Mouse (Mus musculus) retina, postnatal 1 day (tissue): Measurements from ENCODE around the gene E130308A19Rik.
A peak's percentile ranks its signal among the peaks of the same experiment; 100 is the strongest.

ENCODE experiments used
- DNase-seq: peaks from one replicate; pipeline ENCODE4 v3.0.0-alpha.2; 2012

Gene E130308A19Rik

DNA sequence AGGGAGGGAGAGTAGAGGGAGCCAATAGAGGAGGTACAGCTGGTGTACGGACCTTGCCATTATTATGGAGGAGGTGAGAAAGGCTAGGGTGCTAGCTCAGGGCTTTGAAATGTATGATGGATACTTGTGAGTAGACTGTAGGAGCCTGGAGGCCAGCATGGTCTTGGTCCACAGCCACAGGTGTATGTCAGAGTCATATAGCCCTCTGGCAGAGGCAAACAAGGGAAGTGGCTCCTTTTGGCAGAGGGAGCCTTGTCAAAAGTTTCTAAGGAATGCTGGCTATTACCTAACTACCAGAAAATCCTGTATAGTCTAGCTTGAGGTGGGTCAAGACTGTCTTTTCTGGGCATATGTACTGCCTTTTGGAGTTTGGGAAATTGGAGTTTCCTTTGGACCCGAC, 14.7 kb downstream of the E130308A19Rik start:
- DNase-seq = no peak

DNA sequence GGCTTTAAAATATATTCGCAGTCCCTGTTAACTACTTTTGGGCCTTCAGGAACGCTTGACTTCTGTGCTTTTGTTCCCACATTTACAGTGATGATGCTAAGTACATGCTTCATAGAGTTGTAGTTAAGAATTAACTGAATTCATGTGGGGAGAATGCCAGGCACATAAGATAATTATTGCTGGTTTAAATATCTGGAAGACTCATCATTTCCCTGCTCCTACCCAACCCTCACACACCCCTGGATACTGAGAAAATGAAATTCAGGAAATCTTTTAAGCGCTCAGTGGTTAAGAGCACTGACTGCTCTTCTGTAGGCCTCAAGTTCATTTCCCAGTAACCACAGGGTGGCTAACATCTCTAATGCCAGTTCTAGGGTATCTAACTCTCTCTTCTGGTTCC, 16.0 kb downstream of the E130308A19Rik start:
- no peak for DNase-seq

DNA sequence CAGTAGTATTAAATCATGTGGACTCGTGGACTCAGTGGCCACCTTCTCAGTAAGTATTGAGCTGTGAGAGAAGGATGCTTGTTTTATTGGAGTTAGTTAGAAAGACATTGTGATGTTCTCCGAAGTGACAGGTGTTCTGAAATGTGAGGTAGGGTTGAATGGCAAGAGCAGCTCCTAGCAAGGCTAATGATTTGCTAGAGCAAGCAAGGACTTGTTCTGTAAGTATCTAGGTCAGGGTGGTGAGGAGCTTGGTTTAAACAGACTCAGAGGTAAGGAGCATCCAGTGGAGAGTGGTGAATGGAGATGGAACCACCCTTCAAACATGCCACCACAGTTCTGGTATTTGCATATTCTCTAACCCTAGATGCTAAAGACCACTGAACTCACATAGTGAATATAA, 16.6 kb downstream of the E130308A19Rik start:
- DNase-seq = no peak

DNA sequence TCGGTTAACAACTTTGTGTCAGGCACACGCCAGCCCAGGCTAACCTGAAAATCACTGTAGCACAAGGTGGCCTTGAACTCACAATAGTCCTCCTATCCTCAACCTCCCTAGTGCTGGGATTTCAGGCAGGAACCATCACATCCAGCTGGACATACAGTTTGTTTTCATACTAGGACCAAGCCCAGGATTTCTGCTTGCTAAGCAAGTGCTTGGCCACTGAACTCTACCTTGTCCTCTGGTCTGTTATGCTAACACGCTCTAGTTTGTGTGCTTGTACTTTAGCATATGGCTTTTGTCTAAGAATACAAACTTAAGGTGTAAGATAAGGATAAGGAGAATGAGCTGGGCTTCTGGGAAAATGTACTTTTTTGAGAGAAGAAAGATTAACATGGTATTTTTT, 18.4 kb downstream of the E130308A19Rik start:
- DNase-seq = no peak

DNA sequence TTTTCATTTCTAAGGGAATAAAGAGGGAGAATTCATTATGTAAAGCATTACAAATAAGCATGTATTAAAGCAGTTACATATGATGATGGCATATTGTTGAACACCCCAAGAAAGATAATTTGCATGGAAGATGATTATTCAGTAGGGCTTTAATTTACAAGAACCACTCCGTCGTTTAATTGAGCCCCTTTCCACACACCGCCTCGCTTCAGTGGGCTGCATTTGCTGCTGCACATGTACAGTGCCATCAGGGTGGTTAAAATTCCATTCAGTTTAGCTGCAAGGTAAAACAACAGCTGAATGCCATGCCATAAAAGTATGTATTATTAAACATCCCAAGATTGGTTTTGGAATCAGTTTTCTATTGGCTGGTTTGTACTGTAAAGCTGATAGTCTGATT, 19.0 kb downstream of the E130308A19Rik start:
- DNase-seq = no peak

DNA sequence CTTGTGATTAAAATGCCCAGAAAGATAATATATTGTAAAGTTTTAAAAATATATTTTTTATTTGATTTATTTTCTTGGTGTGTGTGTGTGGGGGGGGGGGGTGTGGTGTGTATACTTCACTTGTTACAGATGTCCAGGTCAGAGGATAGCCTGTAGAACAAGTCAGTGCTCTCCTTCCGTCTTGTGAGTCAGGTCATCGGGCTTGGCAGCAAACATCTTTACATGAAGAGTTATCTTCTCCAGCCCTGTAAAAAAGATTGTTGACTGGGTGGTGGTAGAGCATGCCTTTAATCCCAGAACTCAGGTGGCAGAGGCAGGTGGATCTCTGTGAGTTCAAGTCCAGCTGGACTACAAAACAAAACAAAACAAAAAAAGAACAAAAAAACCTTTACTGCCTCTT, 19.6 kb downstream of the E130308A19Rik start:
- DNase-seq = no peak

DNA sequence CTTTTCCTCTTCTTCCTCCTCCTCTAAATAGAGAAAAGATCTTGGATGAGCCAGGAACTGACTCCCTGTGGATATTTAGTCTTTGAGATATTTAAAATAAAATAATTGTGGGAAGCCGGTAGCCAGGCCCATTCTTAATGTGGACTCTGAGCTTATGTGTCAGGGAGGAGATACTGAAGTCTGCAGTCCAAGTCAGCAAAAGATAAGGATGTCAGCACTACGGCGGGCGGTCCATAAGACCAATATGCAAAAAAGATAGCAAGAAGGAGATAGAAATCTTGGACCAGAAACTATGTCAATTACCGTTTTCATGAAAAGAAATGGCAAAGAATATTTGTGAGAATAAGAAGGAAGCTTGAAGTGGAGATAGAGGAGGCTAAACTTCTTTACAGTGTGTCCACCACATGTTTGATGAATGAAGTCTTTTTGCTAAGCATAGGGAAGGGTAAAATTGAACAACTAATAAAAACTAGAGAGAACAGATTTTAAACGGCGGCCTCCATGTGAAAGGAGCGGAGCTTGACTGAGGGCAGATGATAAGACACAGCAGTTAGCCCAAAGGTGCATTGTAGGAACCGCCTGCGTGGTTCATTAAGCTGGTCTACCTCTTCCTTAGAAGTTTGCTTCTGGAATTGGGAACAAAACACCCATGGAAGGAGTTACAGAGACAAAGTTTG, 20.1 kb downstream of the E130308A19Rik start:
- DNase-seq = no peak

DNA sequence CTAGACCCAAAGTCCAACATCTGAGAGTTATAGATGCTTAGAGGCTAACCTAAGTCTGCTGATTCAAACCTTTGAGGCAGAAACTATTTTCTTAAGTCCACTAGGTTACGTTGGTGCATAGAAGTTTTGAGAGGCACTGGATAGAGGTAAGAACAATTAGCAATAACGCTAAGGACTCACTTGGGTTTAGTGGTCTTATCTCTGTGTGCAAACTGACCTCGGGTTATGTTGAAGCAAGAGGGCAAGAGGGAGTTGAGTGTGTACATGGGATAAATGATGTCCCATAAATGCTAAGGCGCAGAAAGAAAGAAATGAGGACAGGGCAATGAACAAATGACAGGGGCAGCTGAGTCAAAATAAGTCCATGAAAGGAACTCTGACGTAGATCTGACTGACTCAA, 23.1 kb downstream of the E130308A19Rik start:
- DNase-seq = no peak

DNA sequence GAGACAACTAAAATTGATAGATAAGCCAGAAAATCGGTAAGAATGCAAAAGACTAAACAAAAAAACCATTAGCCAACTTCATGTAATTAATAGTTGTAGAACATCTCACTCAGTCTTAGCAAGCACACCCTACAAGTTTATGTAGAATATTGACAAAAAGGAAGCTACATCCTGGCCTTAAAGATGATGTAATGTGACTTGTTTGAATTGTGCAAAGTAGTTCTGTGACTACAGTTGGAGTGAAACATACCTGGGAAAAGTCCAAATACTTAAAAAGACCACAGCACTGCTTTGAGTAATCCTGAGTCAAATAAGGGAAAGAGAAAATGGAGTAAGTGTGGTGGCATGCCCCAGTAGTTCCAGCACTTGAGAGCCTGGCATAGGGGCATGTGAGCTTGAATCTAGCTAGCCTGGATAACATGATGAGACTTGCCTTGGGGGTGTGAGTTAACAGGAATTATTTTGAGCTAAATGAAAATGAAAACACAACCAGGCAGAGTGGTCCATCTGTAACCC, 26.2 kb downstream of the E130308A19Rik start:
- no peak for DNase-seq

DNA sequence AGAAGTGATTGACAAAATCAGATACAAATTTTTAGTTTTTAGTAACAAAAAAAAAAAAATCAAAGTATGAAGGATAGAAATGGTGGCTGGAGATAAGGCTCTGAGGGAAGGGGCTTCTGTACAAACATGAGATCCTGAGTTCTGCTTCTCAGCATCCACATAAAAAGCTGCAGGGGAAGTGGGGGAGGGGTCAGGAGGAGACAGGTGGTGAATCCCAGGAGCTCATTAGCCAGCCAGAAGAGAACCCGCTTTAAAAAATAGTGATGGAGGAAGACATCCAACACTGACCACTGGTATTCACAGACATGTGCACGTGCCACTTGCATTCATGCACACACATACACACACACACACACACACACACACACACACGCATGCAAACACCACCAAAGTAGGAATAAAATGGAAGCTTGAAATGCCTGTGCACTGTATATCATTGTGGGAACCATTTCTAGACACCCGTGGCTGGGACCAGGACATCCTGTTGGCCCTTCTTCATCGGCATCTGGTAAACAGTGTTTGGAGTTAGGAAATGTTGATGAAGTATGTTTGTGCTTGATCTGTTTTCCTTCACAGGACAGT, 30.1 kb downstream of the E130308A19Rik start:
- no peak for DNase-seq

DNA sequence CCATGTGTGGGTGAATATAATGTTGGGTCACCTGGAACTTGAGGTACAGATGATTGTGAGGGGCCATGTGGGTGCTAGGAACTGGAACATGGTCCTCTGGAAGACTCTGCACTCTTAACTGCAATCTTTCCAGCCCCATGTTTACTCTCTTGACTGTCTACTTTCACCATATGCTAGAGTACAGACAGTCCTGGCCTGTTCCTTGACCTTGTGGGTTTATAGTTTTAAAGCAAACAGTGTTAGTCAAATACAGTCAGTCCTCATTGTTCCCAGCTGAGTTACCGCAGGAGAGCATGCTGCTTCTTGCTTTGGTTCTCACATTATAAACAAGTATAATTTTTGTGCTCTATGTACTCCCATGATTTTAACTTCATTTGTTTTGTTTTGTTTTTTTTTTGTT, 36.2 kb downstream of the E130308A19Rik start:
- no peak for DNase-seq

DNA sequence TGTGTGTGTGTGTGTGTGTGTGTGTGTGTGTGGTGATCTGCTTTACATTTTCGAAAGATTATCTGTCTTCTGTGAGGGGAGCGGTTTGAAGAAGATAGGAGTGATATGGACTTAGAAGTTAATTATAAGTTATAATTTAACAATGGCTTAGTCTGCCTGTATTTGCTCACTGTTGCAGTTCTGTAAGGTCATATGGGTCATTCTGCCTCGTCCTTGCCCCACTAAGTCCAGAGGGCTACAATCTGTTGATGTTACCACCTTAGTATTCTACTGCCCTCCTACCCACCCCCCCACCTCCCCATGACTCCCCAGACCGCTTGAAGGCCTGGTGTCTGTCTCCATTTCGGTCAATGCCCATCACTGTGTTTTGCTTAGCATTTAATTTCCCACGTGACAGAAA, 37.4 kb downstream of the E130308A19Rik start:
- no peak for DNase-seq

DNA sequence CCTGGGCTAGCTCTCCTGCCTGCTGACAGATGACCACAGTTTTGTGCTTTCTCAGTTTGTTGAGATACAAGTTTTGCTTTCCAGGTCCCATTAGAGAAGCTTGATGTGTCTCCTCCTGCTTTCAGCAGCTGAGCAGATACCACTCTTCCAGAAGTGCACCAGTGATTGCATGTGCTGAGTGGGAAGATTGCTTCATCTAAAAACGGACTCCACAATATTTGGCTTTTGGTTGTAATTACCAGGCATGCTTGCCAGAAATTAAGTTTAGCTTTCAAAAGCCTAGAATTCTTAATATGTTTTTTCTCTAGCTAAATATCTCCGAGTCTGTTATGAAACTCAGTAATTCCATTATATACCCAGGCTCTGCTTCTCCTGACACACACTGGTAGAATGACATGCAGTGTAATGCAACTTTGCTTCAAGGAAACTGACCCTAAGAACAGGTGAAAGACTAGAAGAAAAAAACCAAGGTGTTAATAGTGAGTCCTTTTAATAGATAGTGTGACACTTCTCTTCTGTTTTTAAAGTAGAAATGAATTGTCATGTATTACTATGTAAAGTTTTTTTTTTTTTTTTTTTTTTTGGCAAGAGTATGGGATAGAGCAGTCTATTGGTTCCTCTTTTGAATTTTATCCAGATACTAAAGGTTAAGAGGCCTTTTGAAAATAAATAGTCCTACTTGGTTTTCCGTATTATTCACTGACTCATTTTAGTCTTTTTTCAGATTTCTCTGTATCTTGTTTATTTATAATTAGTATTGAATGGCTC, 40.7 kb downstream of the E130308A19Rik start:
- no peak for DNase-seq

DNA sequence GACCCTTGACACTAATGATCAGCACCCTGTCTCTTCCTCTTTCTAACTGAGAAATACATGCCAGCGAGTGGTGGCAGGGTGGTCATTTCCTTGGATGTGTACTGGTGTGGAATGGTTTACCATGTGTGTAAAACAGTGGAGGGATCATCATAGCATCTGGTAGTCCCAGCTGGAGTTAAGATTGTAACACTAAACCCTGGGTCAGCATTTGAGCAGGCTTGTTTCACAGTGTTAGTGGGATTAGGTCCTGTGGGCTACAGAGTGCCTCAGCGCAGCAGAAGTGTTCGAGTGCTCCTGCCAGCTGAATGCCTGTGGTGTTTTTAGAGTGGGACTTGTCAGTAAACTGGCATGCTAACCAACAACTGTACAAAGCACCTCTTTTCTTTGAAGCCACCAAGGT, 42.0 kb downstream of the E130308A19Rik start:
- peak; percentile 67 for DNase-seq

DNA sequence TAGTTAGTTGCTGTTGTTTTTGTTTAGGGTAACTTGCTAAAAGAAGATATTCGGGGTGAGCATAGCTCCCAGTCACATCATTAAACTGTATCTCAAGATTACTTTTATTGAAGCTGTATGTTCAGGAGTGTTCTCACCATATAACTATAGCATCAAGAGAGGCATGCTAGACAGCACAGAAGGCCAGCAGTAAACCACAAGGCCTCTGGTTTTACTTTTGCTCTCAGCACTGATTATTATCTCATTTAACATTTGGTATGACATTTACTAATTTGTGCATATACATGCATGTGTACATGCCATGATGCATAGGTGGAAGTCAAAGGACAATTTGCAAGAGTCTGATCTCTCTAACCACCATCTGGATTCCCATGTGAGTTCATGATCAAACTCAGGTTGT, 43.1 kb downstream of the E130308A19Rik start:
- no peak for DNase-seq

DNA sequence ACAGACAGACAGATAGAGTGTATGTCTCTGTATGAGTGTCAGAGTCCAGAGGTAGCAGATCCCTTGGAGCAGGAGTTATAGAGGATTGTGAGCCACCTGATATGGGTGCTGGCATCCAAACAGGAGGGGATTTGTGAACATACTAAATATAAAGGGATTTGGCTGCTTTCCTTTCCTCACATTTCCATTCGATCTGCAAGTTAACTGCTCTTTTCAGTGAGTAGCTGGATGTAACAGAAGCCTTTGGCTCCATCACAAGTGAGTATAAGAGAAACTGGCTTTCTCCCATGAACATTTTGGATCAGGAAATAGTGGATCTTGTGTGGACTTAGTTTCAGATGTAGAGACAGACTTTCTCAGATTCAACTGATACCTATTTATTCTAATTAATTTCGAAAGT, 44.0 kb downstream of the E130308A19Rik start:
- no peak for DNase-seq

DNA sequence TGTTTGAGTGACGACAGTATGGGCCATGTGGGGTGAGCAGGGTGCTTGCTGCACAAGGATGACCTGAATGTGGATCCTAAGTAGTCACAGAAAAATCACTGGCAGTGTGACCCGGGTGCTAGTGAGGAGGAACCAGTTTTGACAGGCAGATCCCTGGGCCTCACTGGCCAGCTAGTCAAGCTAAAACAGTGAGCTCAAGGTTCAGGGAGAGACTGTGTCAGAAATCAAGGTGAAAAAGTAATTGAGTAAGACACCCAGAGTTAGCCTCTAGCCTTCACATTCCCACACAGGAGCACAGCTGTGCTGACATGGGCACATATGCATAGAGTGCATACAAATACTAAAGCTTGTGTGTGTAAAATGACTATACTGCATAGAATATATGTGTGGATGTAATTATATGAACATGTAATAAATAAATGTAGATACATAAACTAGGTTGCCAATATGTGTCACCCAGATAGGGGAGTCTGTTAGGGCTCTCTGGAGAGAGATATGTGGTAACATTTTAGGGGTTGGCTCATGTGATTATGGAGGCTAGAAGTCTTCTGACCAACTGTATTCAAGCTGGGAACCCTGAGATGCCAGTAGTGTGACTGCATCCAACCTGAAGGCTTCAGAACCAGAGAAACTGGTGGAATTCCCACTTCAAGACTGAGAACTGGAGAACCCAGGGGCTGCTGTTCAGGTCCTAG, 47.6 kb downstream of the E130308A19Rik start:
- DNase-seq = no peak

DNA sequence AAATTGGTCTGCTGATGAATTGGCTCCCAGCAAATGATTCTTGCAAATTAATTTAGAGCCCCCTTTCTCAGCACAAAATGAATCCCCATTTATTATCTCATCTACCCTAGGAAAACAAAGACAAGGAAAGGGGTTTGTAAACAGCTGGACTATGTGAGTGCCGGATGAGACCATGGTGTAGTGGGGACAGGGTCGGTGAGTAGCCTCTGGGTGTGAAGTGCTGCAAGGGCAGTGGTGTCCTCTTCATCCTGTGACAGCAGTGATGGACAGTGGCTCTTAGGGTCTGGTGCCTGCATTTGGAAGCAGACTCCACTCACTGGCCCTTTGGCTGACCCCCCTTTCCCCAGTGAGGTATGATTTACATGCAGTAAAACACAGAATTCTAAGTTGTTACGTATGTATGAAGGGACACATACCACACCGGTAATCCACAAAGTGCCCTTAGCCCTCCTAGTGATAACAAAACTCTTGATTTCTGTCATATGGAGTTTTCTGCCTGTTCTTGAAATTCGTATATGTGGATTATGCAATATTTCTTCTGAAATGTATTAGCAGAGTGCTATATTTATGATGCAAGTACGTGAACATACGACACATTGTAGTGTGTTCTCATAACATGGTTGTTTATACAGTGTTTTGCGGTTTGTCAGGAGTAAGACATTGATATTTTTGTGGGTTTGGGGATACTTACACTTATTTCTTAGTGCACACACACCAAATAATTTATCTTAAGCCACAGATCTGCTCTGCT, 49.1 kb downstream of the E130308A19Rik start:
- no peak for DNase-seq

DNA sequence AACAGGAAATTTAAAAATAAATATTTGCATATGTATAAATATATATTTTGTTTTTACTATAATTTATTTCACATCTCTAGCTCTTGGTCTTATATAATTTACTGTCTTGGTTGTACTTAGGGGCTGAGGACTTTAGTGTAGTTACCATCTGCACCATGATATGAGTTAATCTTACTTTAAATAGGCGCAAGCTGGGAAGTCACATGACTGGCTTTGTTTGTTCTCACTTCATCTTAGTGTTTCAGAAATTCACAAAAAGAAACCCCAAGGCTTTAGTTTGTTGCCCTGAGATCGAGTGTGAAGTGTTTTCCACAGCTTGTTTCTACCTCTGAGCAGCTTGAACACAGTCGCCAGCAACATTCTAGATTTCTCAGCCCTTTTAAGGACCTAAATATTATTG, 49.7 kb downstream of the E130308A19Rik start:
- DNase-seq = no peak

DNA sequence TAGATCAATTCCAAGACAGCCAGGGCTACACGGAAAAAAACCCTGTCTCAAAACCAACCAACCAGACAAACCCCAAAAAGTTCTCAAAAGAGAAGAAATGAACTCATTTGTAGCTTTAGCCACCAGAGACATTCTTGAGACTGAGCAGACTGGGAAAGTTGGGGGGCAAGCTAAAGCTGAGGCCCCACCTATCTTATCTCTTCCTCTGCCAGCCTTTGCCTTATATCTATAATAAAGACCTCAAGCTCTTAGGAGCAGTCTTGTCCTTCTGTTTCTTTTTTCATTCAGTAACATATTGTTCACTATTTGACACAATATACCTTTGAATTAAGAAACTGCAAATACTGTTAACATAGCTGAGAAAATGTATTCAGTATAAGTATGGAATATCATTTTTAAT, 55.4 kb downstream of the E130308A19Rik start:
- no peak for DNase-seq

DNA sequence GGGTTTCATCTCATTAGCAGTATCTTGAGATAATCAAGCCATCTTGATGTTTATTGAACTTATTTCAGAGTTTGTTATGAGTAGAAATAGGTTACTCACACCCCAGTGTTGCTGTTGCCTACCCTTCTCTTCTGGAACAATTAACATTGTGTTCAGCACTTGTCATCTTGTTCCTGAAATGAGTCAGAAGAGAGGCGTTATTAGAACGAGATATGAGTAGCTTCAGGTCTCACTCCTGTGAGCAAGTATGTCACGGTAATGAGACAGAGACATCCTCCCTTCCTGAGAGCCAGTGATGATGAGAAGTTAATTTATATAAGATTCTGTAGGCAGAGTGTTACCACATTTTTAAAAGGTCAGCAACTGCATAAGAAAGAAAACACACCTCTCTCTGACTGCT, 56.5 kb downstream of the E130308A19Rik start:
- DNase-seq = no peak

DNA sequence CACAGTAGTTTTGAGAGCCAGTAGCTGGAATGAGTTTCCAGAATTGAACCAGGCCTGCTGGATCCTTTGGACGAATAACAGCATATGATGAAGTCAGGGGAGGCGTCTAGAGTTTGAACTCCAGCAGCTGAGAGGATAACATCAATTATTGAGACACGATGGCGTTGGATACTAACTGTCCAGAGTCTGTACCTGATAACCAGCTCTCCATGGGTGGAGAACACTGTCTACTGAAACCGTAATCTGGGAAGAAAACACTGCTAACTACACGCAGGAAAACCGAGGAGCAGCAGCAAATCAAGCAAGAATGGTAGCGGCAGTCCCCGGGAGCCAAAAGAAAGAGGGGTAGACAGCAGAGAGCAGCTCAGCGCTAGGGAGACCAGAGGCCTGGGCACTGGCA, 56.9 kb downstream of the E130308A19Rik start:
- no peak for DNase-seq

DNA sequence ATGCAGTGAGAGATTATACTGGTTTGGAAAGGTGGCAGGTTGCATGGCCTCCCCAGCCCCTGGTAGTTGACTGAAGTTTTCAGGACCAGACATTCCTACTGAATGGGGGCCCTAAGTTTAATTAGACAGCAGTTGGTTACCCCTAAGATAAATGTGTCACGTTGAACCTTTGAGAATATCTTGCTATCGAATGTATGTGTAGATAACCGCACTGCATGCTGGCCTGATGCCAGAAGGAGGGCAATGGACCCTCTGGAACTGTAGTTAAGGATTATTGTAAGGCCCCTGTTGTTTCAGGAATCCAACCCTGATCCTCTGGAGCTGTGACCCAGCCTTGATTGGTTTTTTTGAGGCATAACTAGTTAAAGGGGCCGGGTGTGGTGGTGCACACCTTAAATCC, 58.3 kb downstream of the E130308A19Rik start:
- no peak for DNase-seq
